Mouse (Mus musculus): ENCODE results near the gene Nphp1. TPM values are rescaled to one million over a fixed set of nuclear protein-coding genes. Genes with fewer than 3 reads are reported as not detected.

The Nphp1 gene
- polyA plus RNA-seq, 1 experiment: 5.6 TPM

GRCm38 (mm10) chr2:127789651-127790270 is 1.1 kb upstream of the Nphp1 start:
- no peak overlapping the region for H3K27ac ChIP-seq (ENCODE audit: control insufficient read depth, insufficient read depth, low read length)
- DNase-seq: no peak
- H3K27me3 ChIP-seq (ENCODE audit: control insufficient read depth, insufficient read depth, low read length): no peaks in the 10 kb centered on the region
- H3K36me3 ChIP-seq (ENCODE audit: control insufficient read depth, insufficient read depth, low read length): no peaks in the 10 kb centered on the region
- H3K4me1 ChIP-seq (replicated peaks; ENCODE audit: control insufficient read depth, insufficient read depth, low read length): peaks cover 6% of the 10 kb centered on the region
- TF ChIP-seq CTCF (IDR thresholded peaks at IDR 0.05; ENCODE audit: borderline replicate concordance, control insufficient read depth, extremely low read depth, insufficient read depth, low read length, poor library complexity): no peak
- no peak for TF ChIP-seq POLR2A (IDR thresholded peaks at IDR 0.05; ENCODE audit: control insufficient read depth, extremely low read depth, insufficient read depth, low read length, poor library complexity)
- 57% methylated on average over 9 of the region's 9 CpGs for WGBS
- no peak overlapping the region for H3K4me3 ChIP-seq (ENCODE audit: control insufficient read depth, insufficient read depth, low read length)

- Histone ChIP-seq H3K27me3 (ENCODE audit: control insufficient read depth, insufficient read depth, low read length) (no peaks in the 10 kb centered on the region), H3K36me3 (ENCODE audit: control insufficient read depth, insufficient read depth, low read length) (no peaks in the 10 kb centered on the region), H3K4me1 (replicated peaks; ENCODE audit: control insufficient read depth, insufficient read depth, low read length) (peaks cover 6% of the 10 kb centered on the region), H3K27ac (ENCODE audit: control insufficient read depth, insufficient read depth, low read length) (no peak overlapping the region), H3K4me3 (ENCODE audit: control insufficient read depth, insufficient read depth, low read length) (peak overlapping the region; percentile 50)
- peak; percentile 6 for DNase-seq
- 7% methylated on average over 11 of the region's 11 CpGs for WGBS
- TF ChIP-seq CTCF (IDR thresholded peaks at IDR 0.05; ENCODE audit: borderline replicate concordance, control insufficient read depth, extremely low read depth, insufficient read depth, low read length, poor library complexity) (no peak), POLR2A (IDR thresholded peaks at IDR 0.05; ENCODE audit: control insufficient read depth, extremely low read depth, insufficient read depth, low read length, poor library complexity) (no peak)
These were observed 441 bp upstream of the Nphp1 start for GRCm38 (mm10) chr2:127789138-127789537.

- no peak for DNase-seq
- H3K4me3 ChIP-seq (ENCODE audit: control insufficient read depth, insufficient read depth, low read length): no peak overlapping the region
- no peaks in the 10 kb centered on the region for H3K36me3 ChIP-seq (ENCODE audit: control insufficient read depth, insufficient read depth, low read length)
- H3K27me3 ChIP-seq (ENCODE audit: control insufficient read depth, insufficient read depth, low read length): no peaks in the 10 kb centered on the region
- WGBS: 94% methylated on average over 5 of the region's 5 CpGs
- peaks cover 6% of the 10 kb centered on the region for H3K4me1 ChIP-seq (replicated peaks; ENCODE audit: control insufficient read depth, insufficient read depth, low read length)
- no peak for TF ChIP-seq CTCF (IDR thresholded peaks at IDR 0.05; ENCODE audit: borderline replicate concordance, control insufficient read depth, extremely low read depth, insufficient read depth, low read length, poor library complexity)
- no peak for TF ChIP-seq POLR2A (IDR thresholded peaks at IDR 0.05; ENCODE audit: control insufficient read depth, extremely low read depth, insufficient read depth, low read length, poor library complexity)
- no peak overlapping the region for H3K27ac ChIP-seq (ENCODE audit: control insufficient read depth, insufficient read depth, low read length)
These were observed 1.5 kb downstream of the Nphp1 start for GRCm38 (mm10) chr2:127787226-127787625.

- no peak for TF ChIP-seq POLR2A (IDR thresholded peaks at IDR 0.05; ENCODE audit: control insufficient read depth, extremely low read depth, insufficient read depth, low read length, poor library complexity)
- TF ChIP-seq CTCF (IDR thresholded peaks at IDR 0.05; ENCODE audit: borderline replicate concordance, control insufficient read depth, extremely low read depth, insufficient read depth, low read length, poor library complexity): no peak
- Histone ChIP-seq H3K4me3 (ENCODE audit: control insufficient read depth, insufficient read depth, low read length) (no peak overlapping the region), H3K27me3 (ENCODE audit: control insufficient read depth, insufficient read depth, low read length) (no peaks in the 10 kb centered on the region), H3K36me3 (ENCODE audit: control insufficient read depth, insufficient read depth, low read length) (no peaks in the 10 kb centered on the region), H3K27ac (ENCODE audit: control insufficient read depth, insufficient read depth, low read length) (no peak overlapping the region), H3K4me1 (replicated peaks; ENCODE audit: control insufficient read depth, insufficient read depth, low read length) (no peaks in the 10 kb centered on the region)
- DNase-seq: no peak
- 96% methylated on average over 5 of the region's 5 CpGs for WGBS
These were observed 10.2 kb downstream of the Nphp1 start for GRCm38 (mm10) chr2:127778451-127778850.

GRCm38 (mm10) chr2:127775013-127775412 is 13.7 kb downstream of the Nphp1 start:
- H3K27me3 ChIP-seq (ENCODE audit: control insufficient read depth, insufficient read depth, low read length): no peaks in the 10 kb centered on the region
- WGBS: 96% methylated on average over 3 of the region's 3 CpGs
- H3K36me3 ChIP-seq (ENCODE audit: control insufficient read depth, insufficient read depth, low read length): no peaks in the 10 kb centered on the region
- no peak overlapping the region for H3K27ac ChIP-seq (ENCODE audit: control insufficient read depth, insufficient read depth, low read length)
- H3K4me3 ChIP-seq (ENCODE audit: control insufficient read depth, insufficient read depth, low read length): no peak overlapping the region
- no peaks in the 10 kb centered on the region for H3K4me1 ChIP-seq (replicated peaks; ENCODE audit: control insufficient read depth, insufficient read depth, low read length)
- no peak for DNase-seq
- TF ChIP-seq POLR2A (IDR thresholded peaks at IDR 0.05; ENCODE audit: control insufficient read depth, extremely low read depth, insufficient read depth, low read length, poor library complexity) (no peak), CTCF (IDR thresholded peaks at IDR 0.05; ENCODE audit: borderline replicate concordance, control insufficient read depth, extremely low read depth, insufficient read depth, low read length, poor library complexity) (no peak)

- WGBS: 87% methylated on average over 1 of the region's 1 CpGs
- no peak overlapping the region for H3K27ac ChIP-seq (ENCODE audit: control insufficient read depth, insufficient read depth, low read length)
- no peaks in the 10 kb centered on the region for H3K36me3 ChIP-seq (ENCODE audit: control insufficient read depth, insufficient read depth, low read length)
- H3K4me1 ChIP-seq (replicated peaks; ENCODE audit: control insufficient read depth, insufficient read depth, low read length): no peaks in the 10 kb centered on the region
- no peak overlapping the region for H3K4me3 ChIP-seq (ENCODE audit: control insufficient read depth, insufficient read depth, low read length)
- DNase-seq: no peak
- H3K27me3 ChIP-seq (ENCODE audit: control insufficient read depth, insufficient read depth, low read length): no peaks in the 10 kb centered on the region
- TF ChIP-seq CTCF (IDR thresholded peaks at IDR 0.05; ENCODE audit: borderline replicate concordance, control insufficient read depth, extremely low read depth, insufficient read depth, low read length, poor library complexity): no peak
- no peak for TF ChIP-seq POLR2A (IDR thresholded peaks at IDR 0.05; ENCODE audit: control insufficient read depth, extremely low read depth, insufficient read depth, low read length, poor library complexity)
These were observed 14.1 kb downstream of the Nphp1 start for GRCm38 (mm10) chr2:127774578-127774941.

Measured in thymus, adult 2 months (tissue).